Mouse (Mus musculus) hindlimb bud, embryonic 11.5 days (tissue): ENCODE data around the gene Wnt2.

ENCODE experiments used
- DNase-seq: peaks from one replicate; pipeline ENCODE4 v3.0.0-alpha.2; 2012; ENCODE audit warnings: low read depth, low spot score; ENCODE audit errors: extremely low spot score

Gene Wnt2

DNA sequence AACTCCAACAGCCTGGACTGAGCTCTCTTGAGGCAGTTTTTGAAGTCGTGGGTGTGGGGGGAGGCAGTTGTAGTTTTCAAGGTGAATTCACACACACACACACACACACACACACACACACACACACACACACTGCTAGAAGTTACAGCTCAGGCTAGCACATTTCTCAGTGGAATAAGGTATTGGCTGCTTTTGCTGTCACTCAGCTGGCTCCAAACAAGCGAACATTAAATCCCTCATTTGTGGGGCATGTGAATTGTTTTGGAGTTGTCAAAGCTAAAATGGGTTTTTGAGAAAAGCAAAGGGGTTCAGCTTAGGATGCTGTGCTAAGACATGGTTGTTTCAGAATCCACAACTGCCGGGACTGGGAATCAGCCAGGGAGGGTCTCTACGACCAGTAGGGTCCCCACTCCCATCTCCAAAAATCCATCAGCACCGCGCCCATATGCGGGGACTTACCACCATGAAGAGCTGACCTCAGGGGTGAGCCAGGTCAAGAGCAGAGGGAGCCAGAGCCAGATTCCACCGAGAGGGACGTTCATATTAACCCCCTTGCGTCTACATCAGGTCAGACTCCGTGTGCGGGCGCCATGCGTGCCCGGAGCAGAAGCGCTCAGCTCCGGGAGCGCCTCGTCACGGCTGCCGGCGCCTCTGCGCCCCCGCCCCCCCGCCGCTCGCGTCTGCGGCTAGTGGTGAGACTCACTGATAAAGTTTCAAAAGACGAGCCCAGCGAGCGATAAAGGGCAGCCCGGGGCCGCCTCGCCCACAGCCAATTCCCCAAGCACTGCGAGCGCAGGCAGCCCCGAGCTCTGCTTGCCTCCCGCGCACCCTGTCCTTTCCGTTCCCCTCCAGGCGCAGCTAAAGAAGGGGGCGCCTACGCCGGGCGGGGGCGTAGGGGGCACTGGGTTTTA is at the start of gene Wnt2:
Wnt2 (minus strand) TSS at position 840 of the 911 bp plus-strand sequence.
- DNase-seq: no peak

DNA sequence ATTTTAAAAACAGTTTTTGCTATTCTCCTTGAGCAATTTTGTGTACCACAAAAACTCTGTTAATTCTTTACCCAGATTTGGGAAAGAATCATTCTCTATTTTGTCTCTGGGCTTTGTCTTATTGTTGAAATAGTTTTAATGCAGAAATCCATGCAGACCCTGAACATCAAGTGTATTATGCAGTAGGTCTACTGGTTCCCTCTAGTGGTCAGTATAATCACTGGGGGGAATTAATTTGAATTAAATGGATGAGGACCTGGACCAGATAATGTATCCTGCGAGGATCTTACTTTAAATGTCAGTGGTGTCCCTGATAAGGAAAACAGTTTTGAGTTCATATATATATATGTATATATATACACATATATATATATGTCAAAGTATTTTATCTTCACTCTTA is 48.2 kb upstream of the Wnt2 start:
- DNase-seq: no peak

DNA sequence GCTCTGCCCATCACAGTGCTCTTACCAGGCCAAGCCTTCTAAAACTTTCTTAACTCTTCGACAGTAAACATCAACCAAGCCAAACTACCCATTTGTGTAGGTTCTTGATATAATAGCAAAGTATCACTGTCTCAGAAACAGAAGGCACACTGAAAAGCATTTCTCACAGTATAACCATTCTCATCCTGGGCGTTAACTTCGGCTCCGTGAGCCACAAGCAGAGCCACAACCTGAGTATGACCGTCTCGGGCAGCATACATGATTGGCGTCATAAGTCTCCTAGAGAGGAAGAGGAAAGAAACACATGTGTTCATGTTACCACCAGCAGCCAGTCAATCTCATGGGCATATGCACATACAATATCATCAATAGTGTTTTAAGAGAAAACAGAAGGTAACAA is 46.6 kb upstream of the Wnt2 start:
- no peak for DNase-seq

DNA sequence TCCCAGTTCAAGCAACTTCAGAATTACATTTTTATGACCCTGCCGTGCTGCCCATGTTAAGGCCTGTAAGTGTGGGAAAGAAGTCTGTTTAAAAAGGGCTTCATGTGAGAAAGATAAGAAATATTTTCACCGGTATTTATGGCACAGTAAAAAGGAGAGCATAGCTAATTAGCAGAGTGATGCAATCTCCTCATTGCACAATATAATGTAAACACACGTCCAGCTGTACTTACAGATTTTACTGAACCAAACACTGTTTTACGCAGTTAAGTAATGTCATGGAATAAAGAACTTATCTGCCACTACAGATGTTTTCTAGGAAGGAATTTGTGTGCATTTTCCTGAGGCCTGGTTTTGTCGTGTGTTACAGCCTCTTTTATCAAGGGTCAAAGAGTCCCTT is 46.2 kb upstream of the Wnt2 start:
- no peak for DNase-seq

DNA sequence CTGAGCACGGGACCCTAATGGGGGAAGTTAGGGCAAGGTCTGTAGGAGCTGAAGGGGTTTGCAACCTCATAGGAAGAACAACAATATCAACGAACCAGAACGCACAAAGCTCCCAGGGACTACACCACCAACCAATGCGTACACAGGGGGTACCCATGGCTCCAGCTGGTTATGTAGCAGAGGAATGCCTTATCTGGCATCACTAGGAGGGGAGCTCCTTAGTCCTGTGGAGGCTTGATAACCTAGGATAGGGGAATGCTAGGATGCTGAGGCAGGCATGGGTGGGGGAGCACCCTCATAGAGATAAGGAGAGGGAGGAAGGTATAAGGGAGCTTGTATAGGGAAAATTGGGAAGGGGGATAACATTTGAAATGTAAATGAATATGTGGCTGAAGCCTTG is 27.5 kb upstream of the Wnt2 start:
- no peak for DNase-seq

DNA sequence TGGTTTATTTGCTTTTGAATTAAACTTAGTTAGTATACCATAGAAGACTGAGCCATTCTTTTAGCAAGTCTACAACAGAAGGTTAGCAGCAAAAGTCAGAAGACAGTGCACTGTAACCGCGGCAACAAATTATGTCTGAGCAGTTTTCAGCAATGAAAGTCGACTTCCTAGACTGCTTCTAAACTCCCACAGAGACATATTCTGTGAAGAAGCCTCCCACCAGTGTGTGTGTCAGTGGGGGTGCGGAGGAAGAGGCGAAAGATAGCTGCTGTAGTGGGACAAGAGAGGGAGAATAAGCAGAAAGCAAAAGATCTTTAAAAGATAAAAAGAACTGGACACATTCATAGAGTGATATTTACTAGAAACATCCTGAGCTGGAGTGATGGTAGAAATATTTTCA is 21.3 kb upstream of the Wnt2 start:
- no peak for DNase-seq

DNA sequence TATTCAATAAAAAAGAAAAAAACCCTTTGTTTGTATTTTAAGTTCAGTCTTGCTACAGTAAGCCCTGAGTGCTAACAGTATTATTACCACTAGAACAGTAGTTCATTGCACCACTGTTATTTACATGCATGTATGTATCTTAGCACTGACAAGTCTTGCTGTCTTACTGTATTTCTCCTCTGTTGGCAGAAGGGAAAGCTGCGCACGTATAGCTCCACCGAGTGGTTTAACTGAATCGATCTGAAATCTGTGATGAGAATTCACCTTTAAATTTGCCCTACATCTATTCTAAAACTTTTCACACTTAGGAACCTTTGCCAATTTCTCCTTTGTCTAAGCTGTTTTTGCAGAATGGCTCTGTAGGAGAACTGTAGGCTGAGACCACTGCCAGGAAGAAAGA is 13.9 kb upstream of the Wnt2 start:
- DNase-seq: no peak

DNA sequence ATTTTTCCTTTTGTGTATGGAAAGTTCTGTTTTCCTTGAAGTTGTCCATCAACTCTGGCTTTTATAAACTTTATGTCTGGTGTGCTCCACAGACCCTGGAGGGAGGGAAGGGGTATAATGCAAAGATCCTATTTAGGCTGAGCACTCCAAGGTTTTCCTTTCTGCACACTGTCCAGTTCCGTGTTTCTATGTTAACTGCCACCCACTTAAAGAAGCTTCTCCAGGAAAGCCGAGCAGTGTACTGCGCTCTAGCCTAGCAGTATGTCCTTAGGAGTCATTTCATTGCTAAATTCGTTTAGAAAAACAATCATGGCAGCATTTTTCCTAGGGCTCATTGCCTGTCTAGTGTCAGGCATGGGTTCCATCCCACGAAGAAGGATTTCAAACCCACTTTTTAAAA is 12.8 kb upstream of the Wnt2 start:
- DNase-seq: no peak

DNA sequence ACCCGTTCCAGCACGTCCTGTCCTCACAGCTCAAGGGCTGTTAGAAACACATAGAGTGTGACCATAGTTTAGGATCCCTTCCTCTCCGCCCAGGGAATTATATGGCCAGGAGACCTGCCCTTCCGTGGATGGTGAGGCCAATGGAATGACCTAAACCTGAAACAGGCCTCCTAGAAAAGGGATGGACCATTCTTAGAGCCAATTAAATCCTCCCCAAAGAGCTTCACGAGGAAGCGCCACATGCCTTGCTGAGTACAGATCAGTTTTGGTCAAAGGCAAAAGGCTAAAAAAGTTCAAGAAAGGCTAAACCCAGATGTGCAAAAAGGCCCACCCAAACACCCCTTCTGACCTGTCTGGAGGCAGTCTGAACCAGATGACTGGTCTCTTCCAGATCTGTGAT is 1.9 kb upstream of the Wnt2 start:
- DNase-seq: no peak

DNA sequence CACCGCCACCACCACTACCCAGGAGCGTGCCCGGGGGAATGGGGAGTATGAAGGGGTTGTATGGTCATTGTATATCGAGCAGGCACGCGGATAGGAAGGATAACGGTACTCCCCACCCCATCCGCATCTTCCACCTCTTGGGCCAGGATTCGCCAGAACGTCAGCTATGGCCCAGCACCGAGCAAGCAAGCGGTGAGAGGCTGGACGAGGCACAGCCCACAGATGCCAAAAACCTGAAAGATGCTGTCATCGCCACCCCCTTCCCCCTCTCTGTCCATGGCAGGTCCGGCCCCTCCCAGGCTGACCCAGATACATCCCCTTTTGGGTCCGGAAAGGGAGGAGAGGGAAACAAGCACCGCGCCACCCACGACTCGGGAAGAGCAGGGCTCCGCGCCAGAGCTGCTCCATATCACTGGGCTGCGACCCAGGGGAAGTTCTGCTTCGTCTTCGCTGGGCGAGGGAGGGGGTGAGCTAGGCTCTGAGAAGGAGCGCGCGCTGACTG is 1.2 kb upstream of the Wnt2 start:
- no peak for DNase-seq

DNA sequence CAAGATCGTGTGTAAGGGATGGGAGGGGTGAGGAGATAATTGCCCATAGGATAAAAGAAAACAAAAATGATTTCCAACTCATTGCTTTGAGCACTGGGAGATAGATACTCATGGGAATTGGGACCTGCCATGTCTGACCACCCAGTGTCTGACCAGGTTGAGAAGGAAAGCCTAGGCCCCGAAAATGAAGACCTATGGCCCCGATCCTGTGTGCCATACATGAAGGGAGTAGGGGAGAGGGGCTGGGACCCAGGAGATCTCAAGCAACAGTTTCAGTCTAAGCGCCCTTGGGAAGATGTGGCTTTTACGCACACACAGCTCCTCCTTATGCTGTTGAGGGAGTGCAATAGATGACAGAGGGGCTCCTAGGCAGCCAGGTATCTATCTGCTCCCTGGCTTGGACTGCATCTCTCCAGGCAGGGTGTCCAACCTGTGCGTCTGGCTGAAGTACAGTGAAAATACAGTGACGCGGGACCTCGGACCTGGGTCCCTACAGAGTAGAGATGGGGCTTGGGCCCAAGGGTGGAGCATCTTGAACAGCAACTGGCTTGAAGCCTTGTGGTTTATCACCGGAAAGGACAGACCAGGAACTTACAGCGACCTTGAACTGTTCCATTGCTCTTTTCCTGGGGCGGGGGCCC is 603 bp upstream of the Wnt2 start:
- no peak for DNase-seq

DNA sequence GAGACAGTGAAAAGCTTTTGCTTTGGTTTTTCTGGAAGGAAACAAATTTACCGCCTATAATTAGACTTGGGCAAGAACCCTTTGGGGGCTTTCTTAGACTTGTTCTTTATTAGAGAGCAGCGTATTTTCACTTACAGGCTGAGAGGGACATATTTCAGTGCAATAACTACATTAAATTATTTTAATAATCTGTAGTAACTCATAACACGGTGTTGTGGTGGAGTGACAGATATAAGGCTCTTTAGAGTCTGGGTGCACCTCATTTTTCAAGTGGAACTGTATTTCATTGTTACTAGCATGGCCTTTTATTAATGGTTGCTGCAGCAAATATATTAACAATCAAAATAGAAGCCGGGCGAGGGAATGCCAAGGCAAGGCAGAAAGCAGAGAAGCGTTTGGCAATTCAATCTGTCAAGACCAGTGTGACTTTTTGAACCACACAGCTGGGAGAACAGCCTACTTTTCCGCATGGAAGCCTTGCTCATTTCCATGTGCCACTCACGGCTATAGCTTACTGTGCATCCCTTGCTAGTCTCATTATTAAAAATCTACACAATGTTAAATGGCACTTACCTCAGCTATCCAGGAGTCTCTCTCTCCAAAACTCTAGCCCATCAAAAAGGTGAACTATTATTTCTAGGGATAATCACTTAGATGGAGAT is 6.1 kb downstream of the Wnt2 start:
- no peak for DNase-seq

DNA sequence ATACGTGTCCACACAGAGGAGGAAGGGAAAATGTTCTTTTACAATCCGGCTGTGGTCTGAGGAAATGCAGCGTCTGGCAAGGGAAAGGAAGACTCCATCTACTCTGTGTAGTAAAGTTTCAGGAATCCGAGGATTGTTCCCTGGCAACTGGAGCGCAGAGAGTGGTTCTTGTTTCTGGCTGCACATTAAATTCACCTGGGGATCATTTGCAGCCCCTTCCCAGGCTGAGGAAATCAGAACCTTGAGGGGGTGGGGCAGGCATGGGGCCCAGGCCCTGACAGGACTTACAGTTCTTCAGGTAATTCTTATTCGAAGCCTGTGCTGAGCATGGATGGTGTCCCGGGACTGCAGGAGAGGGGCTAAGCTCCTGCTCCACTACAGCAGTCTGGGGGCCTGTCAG is 17.0 kb downstream of the Wnt2 start:
- DNase-seq: no peak

DNA sequence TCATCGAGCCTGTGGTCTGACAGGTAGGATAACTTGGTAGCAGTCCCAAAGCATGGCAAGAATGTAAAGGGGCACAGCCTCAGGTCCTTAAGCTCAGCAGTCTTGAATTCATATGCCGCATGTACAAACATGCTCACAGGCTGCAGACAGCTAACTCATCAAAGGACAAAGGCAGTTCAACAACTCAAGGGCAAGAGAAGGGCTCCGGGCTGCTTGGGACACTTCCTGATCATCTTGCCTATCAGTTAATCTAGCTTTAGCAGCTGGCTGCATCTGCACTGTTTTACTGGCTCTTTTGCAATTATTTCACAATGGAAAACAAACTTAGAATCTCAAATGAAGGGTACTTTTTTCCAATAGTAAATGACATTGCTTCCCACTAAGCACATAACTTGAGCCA is 23.0 kb downstream of the Wnt2 start:
- DNase-seq: no peak

DNA sequence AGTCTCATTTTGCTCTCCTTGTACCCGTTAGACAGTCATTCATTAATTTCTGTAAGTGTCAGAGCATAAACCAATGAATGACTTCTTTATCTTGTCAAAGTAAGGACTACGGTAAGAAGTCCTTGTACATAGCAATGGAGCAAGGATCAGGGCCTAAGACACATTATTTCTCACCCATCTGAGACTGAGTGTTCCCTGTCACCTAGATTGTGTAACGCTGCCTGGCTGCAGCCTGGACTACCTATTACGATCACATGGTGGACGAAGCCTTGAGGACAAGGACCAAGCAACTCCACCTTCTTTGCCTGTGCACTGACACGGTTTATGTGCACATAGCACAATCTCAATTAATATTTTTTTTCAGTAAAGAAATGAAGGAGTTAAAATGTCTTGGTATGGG is 28.3 kb downstream of the Wnt2 start:
- no peak for DNase-seq

DNA sequence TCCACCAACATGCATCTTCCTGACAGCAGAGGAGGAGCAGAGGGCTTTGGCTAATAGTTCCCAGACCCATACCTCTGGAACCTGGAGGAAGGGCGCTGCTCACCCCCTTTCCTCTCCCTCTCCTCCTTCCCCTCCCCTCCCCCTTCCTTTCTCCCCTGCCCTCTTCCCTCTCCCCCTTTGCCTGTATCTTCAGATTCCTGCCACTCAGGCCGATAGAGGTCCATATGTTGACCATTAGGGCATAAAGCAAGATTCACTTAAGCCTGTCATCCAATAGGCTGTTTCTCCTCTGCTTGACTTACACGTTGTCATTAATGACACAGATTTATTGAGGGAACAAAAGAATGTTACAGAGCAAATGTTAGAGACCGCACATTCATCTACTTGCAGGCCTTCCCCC is 31.9 kb downstream of the Wnt2 start:
- no peak for DNase-seq

DNA sequence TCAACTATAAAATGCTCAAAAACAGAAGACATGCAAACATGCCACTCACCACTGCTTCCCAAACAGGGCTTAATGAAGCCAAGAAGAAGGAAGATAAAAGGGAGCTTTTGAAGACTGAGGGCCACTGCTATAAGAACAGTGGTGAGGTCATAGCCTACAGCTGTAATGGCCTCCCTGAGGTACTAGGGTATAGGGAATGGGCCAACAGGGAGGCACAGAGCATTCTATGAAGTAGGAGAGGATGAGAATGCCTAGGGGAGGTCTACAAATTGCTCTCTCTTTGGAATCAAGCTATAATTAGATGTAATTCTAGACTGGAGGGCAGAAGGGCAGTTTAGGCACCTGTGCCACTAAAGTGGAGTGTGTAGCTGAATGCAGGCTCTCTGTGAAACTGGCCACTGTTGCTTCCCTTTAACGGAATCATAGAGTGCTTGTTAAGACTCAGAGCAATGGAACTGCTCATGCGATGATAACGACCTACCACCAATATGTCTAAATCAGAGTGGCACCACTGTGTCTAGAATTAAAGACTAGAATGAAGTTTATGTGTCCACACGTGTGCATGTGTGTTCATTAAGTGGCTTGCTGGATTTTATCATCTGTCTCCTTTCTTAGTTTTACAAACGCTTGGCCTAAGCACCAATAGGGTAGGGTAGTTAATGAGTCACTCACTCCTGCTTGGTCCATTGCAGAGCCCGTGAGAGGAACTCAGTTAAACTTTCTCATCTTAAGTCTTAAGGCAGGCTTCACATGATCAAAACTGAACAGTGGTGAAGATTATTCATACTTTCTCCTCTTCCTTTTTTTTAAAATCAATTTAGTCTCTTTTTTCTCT is 35.2 kb downstream of the Wnt2 start:
- DNase-seq: no peak

DNA sequence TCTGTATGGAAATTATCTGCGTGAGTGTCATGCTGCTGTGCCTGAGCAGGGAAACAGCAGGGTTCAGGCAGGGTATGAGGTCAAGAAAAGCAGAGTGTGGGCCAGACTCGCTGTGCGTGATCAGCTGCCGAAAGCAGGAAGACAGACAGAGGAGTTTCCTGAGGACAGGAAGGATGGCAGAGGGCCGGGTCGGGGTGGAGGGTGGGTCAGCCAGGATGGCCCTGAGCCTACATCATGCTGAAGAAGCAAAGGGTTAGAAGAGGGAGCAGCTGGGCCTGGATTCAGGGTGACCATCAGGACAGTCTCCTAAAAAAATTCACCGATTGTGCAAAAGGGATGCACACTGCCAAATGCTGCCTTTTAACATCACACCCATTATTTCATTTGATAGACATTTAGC is 38.8 kb downstream of the Wnt2 start:
- no peak for DNase-seq

DNA sequence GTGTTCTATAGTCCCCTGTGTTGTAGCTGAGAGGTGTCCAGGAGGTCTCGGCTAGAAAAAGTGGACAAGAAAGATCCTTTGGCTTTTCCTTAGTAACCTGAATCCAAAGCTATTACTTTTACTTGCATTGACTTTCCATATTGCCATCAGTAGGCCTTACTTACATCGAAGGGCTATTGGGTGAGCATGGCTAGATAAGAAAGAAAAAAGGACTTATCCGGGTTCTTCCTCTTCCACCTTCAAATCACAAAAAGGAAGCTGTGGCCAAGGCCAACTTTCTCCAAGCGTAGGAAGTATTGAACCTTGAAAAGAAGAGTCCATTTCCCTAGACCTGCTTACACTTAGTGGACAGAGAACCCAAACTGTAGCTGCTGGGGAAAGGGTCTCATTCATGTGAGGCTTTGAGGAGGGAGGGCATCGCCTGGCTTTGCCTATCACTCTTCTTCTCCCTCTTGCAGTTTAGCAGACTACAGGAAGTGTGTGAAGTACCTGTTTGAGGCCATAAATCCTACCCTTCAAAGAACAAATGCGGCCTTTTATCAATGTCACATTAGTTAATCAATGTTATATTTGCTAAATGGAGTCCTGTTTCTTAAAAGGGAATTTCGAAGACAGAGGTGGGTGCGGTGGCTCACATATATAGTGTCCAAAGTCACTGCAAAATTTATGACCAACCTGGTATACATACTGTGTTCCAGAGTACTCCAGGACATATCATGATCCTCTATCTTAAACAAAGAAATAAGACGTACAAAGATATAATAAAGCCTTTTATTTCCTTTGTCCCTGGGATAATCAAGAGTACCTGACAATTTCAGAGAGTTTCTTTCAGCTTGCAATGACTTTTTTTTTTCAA is 40.0 kb downstream of the Wnt2 start:
- DNase-seq: no peak

DNA sequence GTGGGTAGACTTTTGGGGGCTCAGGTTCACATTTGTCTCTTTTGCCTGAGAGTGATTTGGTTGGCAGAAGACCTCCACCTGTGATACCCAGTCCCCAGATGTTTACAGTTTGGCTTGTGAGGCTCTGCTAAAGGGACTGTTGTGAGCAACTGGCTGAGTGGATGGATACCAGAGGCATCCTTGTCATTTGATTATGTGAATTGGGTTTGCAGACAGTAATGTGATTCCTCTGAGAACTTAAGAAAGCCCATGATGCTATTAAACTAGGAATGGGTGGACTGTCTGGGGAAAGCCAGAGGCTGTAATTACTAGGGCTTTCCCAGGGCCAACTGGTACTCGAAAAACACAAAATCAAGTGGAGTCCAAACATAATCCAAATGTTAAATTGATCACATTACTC is 51.0 kb downstream of the Wnt2 start:
- no peak for DNase-seq
